Mouse (Mus musculus) forebrain, embryonic 13.5 days (tissue): ENCODE results near the gene Ndufs3. TPM values are rescaled to one million over a fixed set of nuclear protein-coding genes. Genes with fewer than 3 reads are reported as not detected.
A peak's percentile ranks its signal among the peaks of the same experiment; 100 is the strongest.

Source experiments
- ATAC-seq: fragments of 200-750 bp; cut with Nextera tagmentation; 2 replicates; pipeline ENCODE4 v1.8.0; 2017
- H3K27ac ChIP-seq: fragments of 300-500 bp; sonication (generic); 2 replicates; pipeline ENCODE4 v1.5.1; 2015; ENCODE audit warnings: inconsistent platforms, mild to moderate bottlenecking, moderate library complexity
- H3K27me3 ChIP-seq: fragments of 300-500 bp; sonication (generic); 2 replicates; pipeline ENCODE4 v1.6.1; 2015; ENCODE audit warnings: mild to moderate bottlenecking, inconsistent platforms
- H3K36me3 ChIP-seq: fragments of 300-500 bp; sonication (generic); 2 replicates; pipeline ENCODE4 v1.6.1; 2015; ENCODE audit warnings: mild to moderate bottlenecking, inconsistent platforms; ENCODE audit not compliant: poor library complexity, severe bottlenecking
- H3K4me1 ChIP-seq: fragments of 300-500 bp; sonication (generic); 2 replicates; pipeline ENCODE4 v1.6.1; 2015; ENCODE audit warnings: inconsistent platforms
- H3K4me2 ChIP-seq: fragments of 300-500 bp; sonication (generic); 2 replicates; pipeline ENCODE4 v1.6.1; 2015; ENCODE audit warnings: inconsistent platforms, mild to moderate bottlenecking, moderate library complexity
- H3K4me3 ChIP-seq: fragments of 300-500 bp; sonication (generic); 2 replicates; pipeline ENCODE4 v1.5.1; 2015; ENCODE audit warnings: mild to moderate bottlenecking, inconsistent platforms
- H3K9ac ChIP-seq: fragments of 300-500 bp; sonication (generic); 2 replicates; pipeline ENCODE4 v1.6.1; 2015; ENCODE audit warnings: mild to moderate bottlenecking, inconsistent platforms
- H3K9me3 ChIP-seq: fragments of 300-500 bp; sonication (generic); replicated peaks from 2 replicates; pipeline ENCODE4 v1.6.1; 2016; ENCODE audit warnings: inconsistent platforms
- WGBS: fragments of 180-500 bp; shearing (Covaris S2); methylation state at CpG from one replicate; pipeline ENCODE4 v1.1.7; 2015; 5-methylcytosine and 5-hydroxymethylcytosine counted together
- polyA plus RNA-seq: library from polyadenylated mRNA; unstranded; fragments of >200 nt; fragmentation: Nextera tagmentation; extraction: Ambion mirVana; gene quantifications from 2 replicates; pipeline ENCODE4 v1.2.1, GENCODE M21; 2015

Gene Ndufs3
- 219 and 222 TPM in 2 replicates for polyA plus RNA-seq

GRCm38 (mm10) chr2:90904076-90904855 lies at the start of gene Ndufs3, which contains the start of gene Kbtbd4:
Gene Ndufs3, minus strand, starts transcription at chr2:90904827.
Gene Kbtbd4, plus strand, starts transcription at chr2:90904740.
- Histone ChIP-seq H3K27me3 (no peaks in the 10 kb centered on the region), H3K4me3 (peak within 1 kb of the TSS; percentile 93), H3K9ac (peak within 1 kb of the TSS; percentile 93), H3K36me3 (peaks cover 54% of the 10 kb centered on the region), H3K4me1 (peaks cover 37% of the 10 kb centered on the region), H3K27ac (peak within 1 kb of the TSS; percentile 92), H3K4me2 (peak within 1 kb of the TSS; percentile 77), H3K9me3 (no peaks in the 10 kb centered on the region)
- peak; percentile 96 for ATAC-seq
- WGBS, result under 1% methylated on average over 42 of the region's 43 CpGs

DNA sequence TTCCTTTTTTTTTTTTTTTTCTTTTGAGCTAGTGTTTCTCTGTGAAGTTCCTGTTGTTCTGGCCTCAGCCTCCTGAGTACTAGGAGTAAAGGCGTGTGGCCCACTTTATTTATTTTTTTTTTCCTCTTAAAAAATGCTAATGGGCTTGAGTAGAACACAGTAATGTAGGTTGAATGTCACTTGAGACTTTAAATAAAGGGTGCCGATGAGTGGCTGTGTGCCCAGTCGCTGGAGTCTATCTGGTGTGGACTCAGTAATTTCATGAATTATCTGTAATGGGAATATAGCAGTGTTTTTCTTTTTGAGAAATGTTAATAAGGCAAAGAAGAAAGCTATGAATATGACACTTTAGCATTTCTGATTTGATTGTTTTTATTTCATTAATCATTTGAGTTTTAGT lies 48.8 kb upstream of the Ndufs3 start:
- no peak overlapping the region for H3K27ac ChIP-seq
- no peak overlapping the region for H3K4me3 ChIP-seq
- H3K36me3 ChIP-seq, result peaks cover 12% of the 10 kb centered on the region; the same call in 1 of the 2 replicates
- no peaks in the 10 kb centered on the region for H3K9me3 ChIP-seq
- no peaks in the 10 kb centered on the region for H3K27me3 ChIP-seq
- peaks cover 29% of the 10 kb centered on the region for H3K4me1 ChIP-seq
- H3K4me2 ChIP-seq, result no peak overlapping the region
- no peak for ATAC-seq
- WGBS, result 50% methylated on average over 3 of the region's 3 CpGs
- H3K9ac ChIP-seq, result no peak overlapping the region

GRCm38 (mm10) chr2:90950582-90951194 lies 46.1 kb upstream of the Ndufs3 start:
- peaks cover 19% of the 10 kb centered on the region for H3K4me1 ChIP-seq
- peak; percentile 19; the same call in 1 of the 2 replicates for ATAC-seq
- H3K36me3 ChIP-seq, result peaks cover 13% of the 10 kb centered on the region; the same call in 1 of the 2 replicates

DNA sequence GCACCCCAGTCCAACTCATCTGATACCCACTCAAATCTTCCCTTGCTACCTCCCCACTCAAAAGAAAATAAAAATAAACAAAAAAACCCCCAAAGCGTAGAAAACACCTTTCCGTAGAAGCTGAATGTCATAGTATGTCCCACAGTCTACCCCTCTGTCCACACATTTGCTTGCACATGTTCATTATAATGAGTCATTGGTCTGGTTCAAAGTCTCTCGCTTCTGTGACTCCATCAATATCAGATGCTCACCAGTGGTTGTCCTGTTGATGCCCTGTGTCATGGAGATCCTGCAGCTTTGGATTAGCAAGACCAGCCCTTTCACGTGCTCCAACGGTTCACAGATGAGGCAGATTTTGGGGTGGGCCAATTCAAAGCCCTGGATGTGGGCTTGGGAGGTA lies 45.5 kb upstream of the Ndufs3 start:
- Histone ChIP-seq H3K4me3 (no peak overlapping the region), H3K9ac (no peak overlapping the region), H3K4me2 (no peak overlapping the region), H3K4me1 (peaks cover 13% of the 10 kb centered on the region), H3K27ac (no peak overlapping the region), H3K27me3 (no peaks in the 10 kb centered on the region), H3K9me3 (no peaks in the 10 kb centered on the region), H3K36me3 (peaks cover 13% of the 10 kb centered on the region; the same call in 1 of the 2 replicates)
- no peak for ATAC-seq
- WGBS, result 83% methylated on average over 5 of the region's 5 CpGs

More at GRCm38 (mm10) chr2:90950582-90951194, 46.1 kb upstream of the Ndufs3 start:
- no peaks in the 10 kb centered on the region for H3K27me3 ChIP-seq
- H3K4me2 ChIP-seq, result no peak overlapping the region
- H3K9me3 ChIP-seq, result no peaks in the 10 kb centered on the region
- no peak overlapping the region for H3K27ac ChIP-seq
- H3K4me3 ChIP-seq, result no peak overlapping the region
- H3K9ac ChIP-seq, result no peak overlapping the region

GRCm38 (mm10) chr2:90941744-90942143 lies 37.1 kb upstream of the Ndufs3 start:
- H3K4me2 ChIP-seq, result peak overlapping the region; percentile 71
- no peaks in the 10 kb centered on the region for H3K27me3 ChIP-seq
- WGBS, result 37% methylated on average over 2 of the region's 2 CpGs
- peaks cover 39% of the 10 kb centered on the region for H3K4me1 ChIP-seq
- ATAC-seq, result no peak
- peak overlapping the region; percentile 99 for H3K4me3 ChIP-seq
- no peaks in the 10 kb centered on the region for H3K9me3 ChIP-seq
- H3K36me3 ChIP-seq, result no peaks in the 10 kb centered on the region
- peak overlapping the region; percentile 98 for H3K9ac ChIP-seq
- H3K27ac ChIP-seq, result no peak overlapping the region

DNA sequence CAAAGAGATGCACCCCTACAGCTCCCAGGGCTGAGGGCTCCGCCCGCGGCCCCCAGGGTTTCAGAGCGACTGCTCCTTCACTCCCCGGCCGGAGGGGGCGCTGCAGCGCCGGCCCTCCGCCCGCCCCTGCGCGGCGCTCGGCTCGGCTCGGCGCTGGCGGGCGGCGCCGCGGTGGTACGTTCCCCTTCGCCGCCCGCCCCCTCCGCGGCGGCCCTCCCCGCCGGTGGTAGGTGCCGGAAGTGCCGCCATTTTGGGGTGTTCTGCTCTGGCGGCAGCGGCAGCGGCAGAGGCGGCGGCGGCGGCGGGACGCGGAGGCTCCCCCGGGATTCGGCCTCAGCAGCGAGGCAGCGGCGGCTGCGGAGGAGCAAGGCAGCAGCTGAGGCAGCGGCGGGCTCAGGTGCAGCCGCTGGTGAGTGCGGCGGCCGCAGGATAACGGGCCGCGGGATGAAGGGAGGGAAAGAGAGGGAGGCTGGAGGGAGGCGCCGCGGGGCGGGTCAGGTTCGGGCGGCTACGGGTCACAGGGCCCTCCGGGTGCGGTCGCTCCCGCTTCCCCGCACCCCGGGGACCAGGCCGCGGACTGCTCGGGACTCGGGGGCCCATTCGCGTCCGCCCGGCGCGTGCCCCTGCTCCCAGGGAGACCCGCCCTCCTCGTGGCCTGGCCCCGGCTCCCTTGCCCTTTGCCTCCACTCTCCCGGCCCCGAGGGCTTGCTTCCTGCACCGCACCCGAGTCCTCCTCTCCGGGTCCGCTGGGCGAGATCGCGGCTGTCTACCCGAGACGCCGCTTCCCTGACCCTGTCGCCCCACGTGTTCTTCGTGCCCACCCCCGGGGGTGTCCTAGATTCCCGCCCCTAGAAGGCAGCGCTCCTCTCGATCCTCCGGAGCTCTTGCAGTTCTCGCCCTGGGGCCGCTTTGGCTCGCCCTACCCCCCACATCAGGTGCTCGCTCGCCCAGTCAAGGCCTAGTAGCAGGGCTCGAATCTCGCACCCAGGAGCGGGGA lies 35.9 kb upstream of the Ndufs3 start, which contains the start of gene Celf1:
Gene Celf1 (plus strand): TSS at position 150 of the 997 bp plus-strand sequence.
- Histone ChIP-seq H3K4me3 (peak within 1 kb of the TSS; percentile 99), H3K4me2 (peak within 1 kb of the TSS; percentile 71), H3K27me3 (no peaks in the 10 kb centered on the region), H3K4me1 (peaks cover 39% of the 10 kb centered on the region), H3K9me3 (no peaks in the 10 kb centered on the region), H3K36me3 (no peaks in the 10 kb centered on the region), H3K27ac (peak within 1 kb of the TSS; percentile 95), H3K9ac (peak within 1 kb of the TSS; percentile 98)
- WGBS, result under 1% methylated on average over 90 of the region's 113 CpGs
- ATAC-seq, result peak; percentile 98

- H3K4me1 ChIP-seq, result peaks cover 39% of the 10 kb centered on the region
- 50% methylated on average over 8 of the region's 8 CpGs for WGBS
- H3K36me3 ChIP-seq, result no peaks in the 10 kb centered on the region
- peak; percentile 34 for ATAC-seq
- no peaks in the 10 kb centered on the region for H3K9me3 ChIP-seq
- no peaks in the 10 kb centered on the region for H3K27me3 ChIP-seq
- H3K4me3 ChIP-seq, result peak overlapping the region; percentile 99
- peak overlapping the region; percentile 95 for H3K27ac ChIP-seq
- H3K4me2 ChIP-seq, result peak overlapping the region; percentile 71
- peak overlapping the region; percentile 98 for H3K9ac ChIP-seq
These were observed 35.1 kb upstream of the Ndufs3 start for GRCm38 (mm10) chr2:90939750-90940149.

GRCm38 (mm10) chr2:90938362-90938761 lies 33.7 kb upstream of the Ndufs3 start:
- H3K9ac ChIP-seq, result no peak overlapping the region
- H3K9me3 ChIP-seq, result no peaks in the 10 kb centered on the region
- WGBS, result 76% methylated on average over 3 of the region's 3 CpGs
- H3K4me2 ChIP-seq, result no peak overlapping the region
- no peaks in the 10 kb centered on the region for H3K36me3 ChIP-seq
- H3K4me1 ChIP-seq, result peaks cover 27% of the 10 kb centered on the region
- no peak overlapping the region for H3K27ac ChIP-seq
- ATAC-seq, result no peak
- H3K27me3 ChIP-seq, result no peaks in the 10 kb centered on the region
- H3K4me3 ChIP-seq, result no peak overlapping the region

DNA sequence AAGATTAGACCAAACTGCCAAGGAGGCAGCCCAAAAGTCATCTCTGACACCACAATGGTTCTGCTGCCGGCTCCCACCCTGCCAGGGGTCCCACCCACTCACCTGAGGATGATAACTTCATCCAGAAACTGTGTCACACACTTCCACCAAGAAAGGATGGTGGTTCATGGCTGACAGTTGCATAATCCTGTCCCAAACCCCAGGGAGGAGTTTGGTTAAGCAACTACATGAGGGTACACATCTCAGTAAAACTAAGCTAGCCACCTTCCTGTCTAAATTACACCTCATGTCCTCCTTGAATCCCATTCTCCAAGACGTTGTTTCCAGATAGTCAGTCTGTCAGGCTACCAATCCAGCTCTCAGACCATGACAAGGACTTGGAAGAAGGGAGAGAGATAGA lies 27.6 kb upstream of the Ndufs3 start:
- Histone ChIP-seq H3K4me1 (no peaks in the 10 kb centered on the region), H3K27ac (no peak overlapping the region), H3K4me3 (no peak overlapping the region), H3K27me3 (no peaks in the 10 kb centered on the region), H3K9me3 (no peaks in the 10 kb centered on the region), H3K36me3 (no peaks in the 10 kb centered on the region), H3K9ac (no peak overlapping the region), H3K4me2 (no peak overlapping the region)
- WGBS, result 71% methylated on average over 2 of the region's 2 CpGs
- ATAC-seq, result no peak

GRCm38 (mm10) chr2:90931829-90932228 lies 27.2 kb upstream of the Ndufs3 start:
- WGBS, result 86% methylated on average over 8 of the region's 8 CpGs
- Histone ChIP-seq H3K9ac (no peak overlapping the region), H3K27me3 (no peaks in the 10 kb centered on the region), H3K9me3 (no peaks in the 10 kb centered on the region), H3K27ac (no peak overlapping the region), H3K4me3 (no peak overlapping the region), H3K4me2 (no peak overlapping the region), H3K36me3 (no peaks in the 10 kb centered on the region), H3K4me1 (no peaks in the 10 kb centered on the region)
- ATAC-seq, result no peak

DNA sequence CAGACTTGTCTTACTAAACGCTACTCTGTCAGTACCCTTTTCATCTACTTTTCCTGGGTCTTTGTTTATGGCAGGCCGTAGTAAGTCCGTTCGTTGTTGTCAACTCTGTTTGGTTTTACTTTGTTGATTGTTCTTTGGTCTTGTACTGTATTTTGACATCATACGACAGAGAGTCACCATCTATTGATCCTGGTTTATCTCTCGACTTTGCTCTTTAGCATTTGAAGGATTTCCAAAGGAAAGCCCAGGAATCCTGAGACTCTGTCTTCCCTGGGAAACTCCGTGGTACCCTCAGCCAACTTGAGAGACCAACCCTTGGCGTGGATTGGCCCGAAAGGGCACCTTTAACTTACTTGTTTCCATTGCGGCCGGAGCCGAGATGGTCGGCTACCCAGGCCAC lies 23.9 kb upstream of the Ndufs3 start:
- no peaks in the 10 kb centered on the region for H3K27me3 ChIP-seq
- H3K27ac ChIP-seq, result no peak overlapping the region
- no peak overlapping the region for H3K4me3 ChIP-seq
- no peaks in the 10 kb centered on the region for H3K36me3 ChIP-seq
- 85% methylated on average over 13 of the region's 13 CpGs for WGBS
- no peak overlapping the region for H3K9ac ChIP-seq
- no peak overlapping the region for H3K4me2 ChIP-seq
- ATAC-seq, result no peak
- H3K4me1 ChIP-seq, result no peaks in the 10 kb centered on the region
- no peaks in the 10 kb centered on the region for H3K9me3 ChIP-seq
